Mouse (Mus musculus): ENCODE results near the gene Acr. TPM values are rescaled to one million over a fixed set of nuclear protein-coding genes. Genes with fewer than 3 reads are reported as not detected.
A peak's percentile ranks its signal among the peaks of the same experiment; 100 is the strongest.

Acr gene
- total and polyA plus RNA-seq, 2 experiments from 2014 or later = 0.23 TPM; not detected in 1

DNA sequence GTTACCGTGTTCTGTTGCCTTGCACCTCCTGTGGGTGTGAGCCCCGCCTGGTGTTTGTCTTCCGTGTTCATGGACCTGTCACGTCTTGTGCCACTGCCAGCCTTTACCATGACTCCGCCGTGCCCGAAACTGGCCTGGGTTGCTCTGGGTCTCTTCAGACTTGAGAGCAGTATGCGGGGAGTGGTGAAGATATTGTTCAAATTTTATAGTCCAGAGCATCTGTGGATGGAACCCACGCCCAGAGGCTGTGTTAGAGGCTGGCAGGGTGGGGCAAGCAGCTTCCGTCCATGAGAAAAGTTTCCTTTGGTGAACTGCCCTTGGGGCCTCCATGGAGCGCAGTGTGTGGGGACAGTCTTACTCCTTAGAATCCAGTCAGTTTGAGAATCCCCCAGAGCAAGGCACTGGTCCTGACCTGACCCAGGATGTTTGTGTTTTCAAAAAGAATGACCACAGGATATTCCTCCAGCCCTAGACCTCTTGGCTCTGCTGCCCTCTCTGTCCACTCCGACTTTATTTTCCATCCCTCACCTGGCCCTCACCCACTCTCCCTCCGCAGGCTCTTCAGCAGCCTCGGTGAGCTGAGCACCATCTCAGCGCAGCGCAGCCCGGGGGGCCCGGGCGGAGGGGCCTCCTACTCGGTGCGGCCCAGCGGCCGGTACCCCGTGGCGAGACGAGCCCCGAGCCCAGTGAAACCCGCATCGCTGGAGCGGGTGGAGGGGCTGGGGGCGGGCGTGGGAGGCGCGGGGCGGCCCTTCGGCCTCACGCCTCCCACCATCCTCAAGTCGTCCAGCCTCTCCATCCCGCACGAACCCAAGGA is 10.7 kb upstream of the Acr start:
- peak overlapping the region; percentile 18; the same call in 1 of the 2 replicates for H3K4me3 ChIP-seq (ENCODE audit: low read depth, low read length)
- peaks cover 37% of the 10 kb centered on the region for H3K27me3 ChIP-seq (ENCODE audit: control insufficient read depth, insufficient read depth, low read length)
- H3K9me3 ChIP-seq (replicated peaks; ENCODE audit: control insufficient read depth, low read length) = no peaks in the 10 kb centered on the region
- no peak overlapping the region for H3K9ac ChIP-seq (replicated peaks; ENCODE audit: low read depth, low read length)
- ATAC-seq (ENCODE audit: insufficient read depth, low read depth) (no peak), DNase-seq (ENCODE audit: low spot score) (no peak)
- no peak overlapping the region for H3K27ac ChIP-seq (ENCODE audit: low read depth)
- H3K4me1 ChIP-seq (ENCODE audit: control insufficient read depth, insufficient read depth) = peaks cover 3% of the 10 kb centered on the region
- H3K4me2 ChIP-seq (ENCODE audit: low read depth, low read length) = peak overlapping the region; percentile 38
- no peak for TF ChIP-seq EP300 (IDR thresholded peaks at IDR 0.05; ENCODE audit: low read depth)
- TF ChIP-seq CTCF (IDR thresholded peaks at IDR 0.05; ENCODE audit: low read depth) = no peak
- 30% methylated on average over 39 of the region's 40 CpGs for WGBS
- no peaks in the 10 kb centered on the region for H3K36me3 ChIP-seq (replicated peaks; ENCODE audit: control insufficient read depth, insufficient read depth, low read length)

DNA sequence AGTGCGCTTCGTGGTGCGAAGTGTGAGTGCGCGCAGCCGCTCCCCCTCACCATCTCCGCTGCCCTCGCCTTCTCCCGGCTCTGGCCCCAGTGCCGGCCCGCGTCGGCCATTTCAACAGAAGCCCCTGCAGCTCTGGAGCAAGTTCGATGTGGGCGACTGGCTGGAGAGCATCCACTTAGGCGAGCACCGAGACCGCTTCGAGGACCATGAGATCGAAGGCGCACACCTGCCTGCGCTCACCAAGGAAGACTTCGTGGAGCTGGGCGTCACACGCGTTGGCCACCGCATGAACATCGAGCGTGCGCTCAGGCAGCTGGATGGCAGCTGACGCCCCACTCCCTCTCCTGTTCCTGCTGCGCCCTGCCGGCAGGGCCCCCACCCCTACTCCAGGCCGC is 10.1 kb upstream of the Acr start:
- Histone ChIP-seq H3K9me3 (replicated peaks; ENCODE audit: control insufficient read depth, low read length) (no peaks in the 10 kb centered on the region), H3K4me1 (ENCODE audit: control insufficient read depth, insufficient read depth) (peaks cover 3% of the 10 kb centered on the region), H3K36me3 (replicated peaks; ENCODE audit: control insufficient read depth, insufficient read depth, low read length) (no peaks in the 10 kb centered on the region), H3K27ac (ENCODE audit: low read depth) (no peak overlapping the region), H3K9ac (replicated peaks; ENCODE audit: low read depth, low read length) (no peak overlapping the region), H3K4me2 (ENCODE audit: low read depth, low read length) (peak overlapping the region; percentile 38), H3K27me3 (ENCODE audit: control insufficient read depth, insufficient read depth, low read length) (peaks cover 37% of the 10 kb centered on the region), H3K4me3 (ENCODE audit: low read depth, low read length) (peak overlapping the region; percentile 18)
- ATAC-seq (ENCODE audit: insufficient read depth, low read depth) (no peak), DNase-seq (ENCODE audit: low spot score) (no peak)
- no peak for TF ChIP-seq EP300 (IDR thresholded peaks at IDR 0.05; ENCODE audit: low read depth)
- TF ChIP-seq CTCF (IDR thresholded peaks at IDR 0.05; ENCODE audit: low read depth) = no peak
- WGBS = 25% methylated on average over 32 of the region's 34 CpGs

DNA sequence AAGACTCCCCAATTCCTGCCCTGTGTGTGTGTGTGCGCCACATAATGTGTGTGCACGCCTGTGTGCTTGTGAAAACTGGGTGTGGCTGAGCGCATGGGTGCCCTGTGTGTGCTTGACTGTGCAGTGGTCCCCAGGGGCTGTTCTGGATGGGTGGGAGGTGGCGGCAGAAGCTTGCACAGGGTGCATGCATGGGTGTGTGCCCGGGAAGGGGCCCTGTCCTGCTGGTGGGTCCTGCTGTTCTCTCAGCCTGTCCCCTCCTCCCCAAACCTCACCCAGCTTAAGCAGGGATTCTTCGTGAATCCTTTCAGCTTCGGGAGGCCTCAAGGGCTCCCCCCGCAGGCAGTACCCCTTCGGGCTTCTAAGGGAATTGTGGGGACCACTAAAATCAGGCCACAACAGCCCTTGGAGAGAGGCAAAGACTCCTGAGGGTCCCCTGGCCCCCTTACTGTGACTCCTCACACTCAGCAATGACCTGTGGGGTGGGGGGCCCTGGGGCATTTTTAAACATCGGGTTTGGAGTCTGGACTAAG is 8.9 kb upstream of the Acr start:
- DNase-seq (ENCODE audit: low spot score) = no peak
- Histone ChIP-seq H3K9ac (replicated peaks; ENCODE audit: low read depth, low read length) (no peak overlapping the region), H3K4me2 (ENCODE audit: low read depth, low read length) (no peak overlapping the region), H3K4me1 (ENCODE audit: control insufficient read depth, insufficient read depth) (peaks cover 3% of the 10 kb centered on the region), H3K27me3 (ENCODE audit: control insufficient read depth, insufficient read depth, low read length) (peaks cover 37% of the 10 kb centered on the region), H3K4me3 (ENCODE audit: low read depth, low read length) (no peak overlapping the region), H3K9me3 (replicated peaks; ENCODE audit: control insufficient read depth, low read length) (no peaks in the 10 kb centered on the region), H3K27ac (ENCODE audit: low read depth) (no peak overlapping the region), H3K36me3 (replicated peaks; ENCODE audit: control insufficient read depth, insufficient read depth, low read length) (no peaks in the 10 kb centered on the region)
- TF ChIP-seq EP300 (IDR thresholded peaks at IDR 0.05; ENCODE audit: low read depth) (no peak), CTCF (IDR thresholded peaks at IDR 0.05; ENCODE audit: low read depth) (no peak)
- ATAC-seq (ENCODE audit: insufficient read depth, low read depth) = no peak
- WGBS = 51% methylated on average over 10 of the region's 10 CpGs

- Histone ChIP-seq H3K36me3 (replicated peaks; ENCODE audit: control insufficient read depth, insufficient read depth, low read length) (no peaks in the 10 kb centered on the region), H3K27me3 (ENCODE audit: control insufficient read depth, insufficient read depth, low read length) (no peaks in the 10 kb centered on the region), H3K9me3 (replicated peaks; ENCODE audit: control insufficient read depth, low read length) (no peaks in the 10 kb centered on the region), H3K4me3 (ENCODE audit: low read depth, low read length) (no peak overlapping the region), H3K4me2 (ENCODE audit: low read depth, low read length) (no peak overlapping the region), H3K27ac (ENCODE audit: low read depth) (no peak overlapping the region), H3K4me1 (ENCODE audit: control insufficient read depth, insufficient read depth) (no peaks in the 10 kb centered on the region), H3K9ac (replicated peaks; ENCODE audit: low read depth, low read length) (no peak overlapping the region)
- ATAC-seq (ENCODE audit: insufficient read depth, low read depth) (no peak), DNase-seq (ENCODE audit: low spot score) (no peak)
- TF ChIP-seq EP300 (IDR thresholded peaks at IDR 0.05; ENCODE audit: low read depth) (no peak), CTCF (IDR thresholded peaks at IDR 0.05; ENCODE audit: low read depth) (no peak)
- WGBS = 56% methylated on average over 8 of the region's 8 CpGs
These were observed 4.0 kb downstream of the Acr start for GRCm38 (mm10) chr15:89572147-89572546.

- Histone ChIP-seq H3K4me2 (ENCODE audit: low read depth, low read length) (no peak overlapping the region), H3K9ac (replicated peaks; ENCODE audit: low read depth, low read length) (no peak overlapping the region), H3K36me3 (replicated peaks; ENCODE audit: control insufficient read depth, insufficient read depth, low read length) (0 out of 2 replicates have a peak, but pooled peaks cover 2% of the 10 kb centered on the region), H3K4me3 (ENCODE audit: low read depth, low read length) (no peak overlapping the region), H3K27ac (ENCODE audit: low read depth) (no peak overlapping the region), H3K4me1 (ENCODE audit: control insufficient read depth, insufficient read depth) (no peaks in the 10 kb centered on the region), H3K9me3 (replicated peaks; ENCODE audit: control insufficient read depth, low read length) (no peaks in the 10 kb centered on the region), H3K27me3 (ENCODE audit: control insufficient read depth, insufficient read depth, low read length) (no peaks in the 10 kb centered on the region)
- DNase-seq (ENCODE audit: low spot score) = no peak
- ATAC-seq (ENCODE audit: insufficient read depth, low read depth) = no peak
- 78% methylated on average over 7 of the region's 7 CpGs for WGBS
- TF ChIP-seq CTCF (IDR thresholded peaks at IDR 0.05; ENCODE audit: low read depth) (no peak), EP300 (IDR thresholded peaks at IDR 0.05; ENCODE audit: low read depth) (no peak)
These were observed 14.4 kb downstream of the Acr start for GRCm38 (mm10) chr15:89582494-89582893.

Data from heart, postnatal 0 days (tissue).